Mouse (Mus musculus): Measurements from ENCODE around the gene Pnrc1. TPM values are rescaled to one million over a fixed set of nuclear protein-coding genes. Genes with fewer than 3 reads are reported as not detected.

The Pnrc1 gene
- polyA plus RNA-seq, 1 experiment from 2014 or later = 83.2 TPM

GRCm38 (mm10) chr4:33254706-33255105 lies 35.3 kb downstream of the Pnrc1 start:
- no peaks in the 10 kb centered on the region for H3K4me1 ChIP-seq (ENCODE audit: control insufficient read depth, insufficient read depth, low read length)
- H3K4me2 ChIP-seq (ENCODE audit: low read length) = no peak overlapping the region
- no peak overlapping the region for H3K27ac ChIP-seq (replicated peaks; ENCODE audit: low read depth, low read length)
- 40% methylated on average over 4 of the region's 4 CpGs for WGBS
- no peak for DNase-seq
- no peaks in the 10 kb centered on the region for H3K36me3 ChIP-seq (ENCODE audit: control insufficient read depth, insufficient read depth, low read length)
- no peak for ATAC-seq (ENCODE audit: low FRiP score, low TSS enrichment)
- H3K9me3 ChIP-seq (ENCODE audit: control insufficient read depth, low read length) = no peaks in the 10 kb centered on the region
- H3K9ac ChIP-seq (replicated peaks; ENCODE audit: low read length) = no peak overlapping the region
- H3K4me3 ChIP-seq (replicated peaks; ENCODE audit: low read depth, low read length) = no peak overlapping the region
- no peaks in the 10 kb centered on the region for H3K27me3 ChIP-seq (ENCODE audit: control insufficient read depth, insufficient read depth, low read length)

GRCm38 (mm10) chr4:33250867-33251266 lies 39.1 kb downstream of the Pnrc1 start:
- no peak overlapping the region for H3K4me2 ChIP-seq (ENCODE audit: low read length)
- no peaks in the 10 kb centered on the region for H3K9me3 ChIP-seq (ENCODE audit: control insufficient read depth, low read length)
- no peak for DNase-seq
- no peaks in the 10 kb centered on the region for H3K27me3 ChIP-seq (ENCODE audit: control insufficient read depth, insufficient read depth, low read length)
- 92% methylated on average over 2 of the region's 2 CpGs for WGBS
- no peak overlapping the region for H3K4me3 ChIP-seq (replicated peaks; ENCODE audit: low read depth, low read length)
- ATAC-seq (ENCODE audit: low FRiP score, low TSS enrichment) = no peak
- peaks cover 15% of the 10 kb centered on the region for H3K4me1 ChIP-seq (ENCODE audit: control insufficient read depth, insufficient read depth, low read length)
- H3K36me3 ChIP-seq (ENCODE audit: control insufficient read depth, insufficient read depth, low read length) = peaks cover 4% of the 10 kb centered on the region; the same call in 1 of the 2 replicates
- no peak overlapping the region for H3K9ac ChIP-seq (replicated peaks; ENCODE audit: low read length)
- H3K27ac ChIP-seq (replicated peaks; ENCODE audit: low read depth, low read length) = no peak overlapping the region

- Histone ChIP-seq H3K9me3 (ENCODE audit: control insufficient read depth, low read length) (no peaks in the 10 kb centered on the region), H3K4me2 (ENCODE audit: low read length) (no peak overlapping the region), H3K36me3 (ENCODE audit: control insufficient read depth, insufficient read depth, low read length) (peaks cover 15% of the 10 kb centered on the region), H3K27me3 (ENCODE audit: control insufficient read depth, insufficient read depth, low read length) (no peaks in the 10 kb centered on the region), H3K27ac (replicated peaks; ENCODE audit: low read depth, low read length) (peak overlapping the region; percentile 99; the same call in 1 of the 2 replicates), H3K4me1 (ENCODE audit: control insufficient read depth, insufficient read depth, low read length) (peaks cover 20% of the 10 kb centered on the region), H3K4me3 (replicated peaks; ENCODE audit: low read depth, low read length) (no peak overlapping the region), H3K9ac (replicated peaks; ENCODE audit: low read length) (no peak overlapping the region)
- 54% methylated on average over 1 of the region's 1 CpGs for WGBS
- DNase-seq (no peak), ATAC-seq (ENCODE audit: low FRiP score, low TSS enrichment) (no peak)
Measured at GRCm38 (mm10) chr4:33249716-33250230, 40.2 kb downstream of the Pnrc1 start.

- H3K27me3 ChIP-seq (ENCODE audit: control insufficient read depth, insufficient read depth, low read length) = no peaks in the 10 kb centered on the region
- H3K9me3 ChIP-seq (ENCODE audit: control insufficient read depth, low read length) = no peaks in the 10 kb centered on the region
- WGBS = 2% methylated on average over 4 of the region's 4 CpGs
- DNase-seq (no peak), ATAC-seq (ENCODE audit: low FRiP score, low TSS enrichment) (no peak)
- peak overlapping the region; percentile 96 for H3K9ac ChIP-seq (replicated peaks; ENCODE audit: low read length)
- H3K4me2 ChIP-seq (ENCODE audit: low read length) = peak overlapping the region; percentile 66
- peak overlapping the region; percentile 100 for H3K4me3 ChIP-seq (replicated peaks; ENCODE audit: low read depth, low read length)
- H3K4me1 ChIP-seq (ENCODE audit: control insufficient read depth, insufficient read depth, low read length) = peaks cover 20% of the 10 kb centered on the region
- peaks cover 24% of the 10 kb centered on the region for H3K36me3 ChIP-seq (ENCODE audit: control insufficient read depth, insufficient read depth, low read length)
- H3K27ac ChIP-seq (replicated peaks; ENCODE audit: low read depth, low read length) = peak overlapping the region; percentile 99
Measured at GRCm38 (mm10) chr4:33248915-33249314, 41.0 kb downstream of the Pnrc1 start.

- Histone ChIP-seq H3K4me3 (replicated peaks; ENCODE audit: low read depth, low read length) (peak overlapping the region; percentile 100), H3K27me3 (ENCODE audit: control insufficient read depth, insufficient read depth, low read length) (no peaks in the 10 kb centered on the region), H3K9me3 (ENCODE audit: control insufficient read depth, low read length) (no peaks in the 10 kb centered on the region), H3K4me1 (ENCODE audit: control insufficient read depth, insufficient read depth, low read length) (peaks cover 20% of the 10 kb centered on the region), H3K4me2 (ENCODE audit: low read length) (peak overlapping the region; percentile 66), H3K27ac (replicated peaks; ENCODE audit: low read depth, low read length) (peak overlapping the region; percentile 99), H3K36me3 (ENCODE audit: control insufficient read depth, insufficient read depth, low read length) (peaks cover 30% of the 10 kb centered on the region), H3K9ac (replicated peaks; ENCODE audit: low read length) (peak overlapping the region; percentile 96)
- ATAC-seq (ENCODE audit: low FRiP score, low TSS enrichment) = peak; percentile 93
- WGBS = under 1% methylated on average over 76 of the region's 88 CpGs
- DNase-seq = peak; percentile 100
Measured at GRCm38 (mm10) chr4:33248062-33248889, 41.7 kb downstream of the Pnrc1 start.

- WGBS = under 1% methylated on average over 60 of the region's 60 CpGs
- peak; percentile 99 for DNase-seq
Measured at GRCm38 (mm10) chr4:33247479-33248053, 42.4 kb downstream of the Pnrc1 start.

GRCm38 (mm10) chr4:33245853-33246395 lies 44.0 kb downstream of the Pnrc1 start:
- no peaks in the 10 kb centered on the region for H3K9me3 ChIP-seq (ENCODE audit: control insufficient read depth, low read length)
- peak overlapping the region; percentile 100 for H3K4me3 ChIP-seq (replicated peaks; ENCODE audit: low read depth, low read length)
- peak overlapping the region; percentile 66 for H3K4me2 ChIP-seq (ENCODE audit: low read length)
- H3K27me3 ChIP-seq (ENCODE audit: control insufficient read depth, insufficient read depth, low read length) = no peaks in the 10 kb centered on the region
- peaks cover 20% of the 10 kb centered on the region for H3K4me1 ChIP-seq (ENCODE audit: control insufficient read depth, insufficient read depth, low read length)
- no peak overlapping the region for H3K27ac ChIP-seq (replicated peaks; ENCODE audit: low read depth, low read length)
- ATAC-seq (ENCODE audit: low FRiP score, low TSS enrichment) (no peak), DNase-seq (no peak)
- no peak overlapping the region for H3K9ac ChIP-seq (replicated peaks; ENCODE audit: low read length)
- H3K36me3 ChIP-seq (ENCODE audit: control insufficient read depth, insufficient read depth, low read length) = peaks cover 34% of the 10 kb centered on the region
- 92% methylated on average over 14 of the region's 14 CpGs for WGBS

More at GRCm38 (mm10) chr4:33247479-33248053, 42.4 kb downstream of the Pnrc1 start:
- peak; percentile 93 for ATAC-seq (ENCODE audit: low FRiP score, low TSS enrichment)
- H3K9me3 ChIP-seq (ENCODE audit: control insufficient read depth, low read length) = no peaks in the 10 kb centered on the region
- H3K4me3 ChIP-seq (replicated peaks; ENCODE audit: low read depth, low read length) = peak overlapping the region; percentile 100
- peak overlapping the region; percentile 66 for H3K4me2 ChIP-seq (ENCODE audit: low read length)
- H3K27me3 ChIP-seq (ENCODE audit: control insufficient read depth, insufficient read depth, low read length) = no peaks in the 10 kb centered on the region
- H3K9ac ChIP-seq (replicated peaks; ENCODE audit: low read length) = peak overlapping the region; percentile 96
- peaks cover 34% of the 10 kb centered on the region for H3K36me3 ChIP-seq (ENCODE audit: control insufficient read depth, insufficient read depth, low read length)
- H3K4me1 ChIP-seq (ENCODE audit: control insufficient read depth, insufficient read depth, low read length) = peaks cover 20% of the 10 kb centered on the region
- peak overlapping the region; percentile 99 for H3K27ac ChIP-seq (replicated peaks; ENCODE audit: low read depth, low read length)

GRCm38 (mm10) chr4:33243921-33244320 lies 46.0 kb downstream of the Pnrc1 start:
- no peaks in the 10 kb centered on the region for H3K27me3 ChIP-seq (ENCODE audit: control insufficient read depth, insufficient read depth, low read length)
- H3K9ac ChIP-seq (replicated peaks; ENCODE audit: low read length) = no peak overlapping the region
- no peaks in the 10 kb centered on the region for H3K9me3 ChIP-seq (ENCODE audit: control insufficient read depth, low read length)
- 93% methylated on average over 4 of the region's 4 CpGs for WGBS
- no peak overlapping the region for H3K4me2 ChIP-seq (ENCODE audit: low read length)
- no peak overlapping the region; the same call in 1 of the 2 replicates for H3K27ac ChIP-seq (replicated peaks; ENCODE audit: low read depth, low read length)
- ATAC-seq (ENCODE audit: low FRiP score, low TSS enrichment) = no peak
- no peak overlapping the region for H3K4me3 ChIP-seq (replicated peaks; ENCODE audit: low read depth, low read length)
- H3K4me1 ChIP-seq (ENCODE audit: control insufficient read depth, insufficient read depth, low read length) = peaks cover 15% of the 10 kb centered on the region
- DNase-seq = no peak
- peaks cover 34% of the 10 kb centered on the region for H3K36me3 ChIP-seq (ENCODE audit: control insufficient read depth, insufficient read depth, low read length)

Data from midbrain, embryonic 14.5 days (tissue).